Mouse (Mus musculus): ENCODE measurements at regions not wholly inside any gene's neighbourhood (a gene's known extent, or its start where the extent isn't known, plus 50 kb on each side); places are given as distances from the start of the nearest gene placed in this dataset.

DNA sequence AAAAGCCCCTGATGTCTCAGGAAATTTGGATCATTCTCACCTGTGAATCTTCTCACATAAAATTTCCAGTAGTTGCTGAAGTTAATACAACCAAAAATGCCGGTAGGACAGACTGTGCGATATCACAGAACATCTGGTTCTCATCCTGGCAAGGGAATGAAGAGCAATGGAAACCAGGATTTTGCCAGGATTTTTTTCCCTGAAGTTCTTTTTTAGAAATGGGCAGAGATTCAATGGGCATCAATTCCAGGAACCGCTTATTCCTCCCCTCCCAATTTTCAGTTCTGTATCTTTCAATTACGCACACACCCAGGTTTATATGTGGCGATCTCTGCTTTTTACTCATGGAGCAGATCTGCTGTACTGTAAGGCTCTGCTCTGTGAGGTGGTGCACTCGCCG lies 496.3 kb downstream of the Etnk1 start:
- no peak for TF ChIP-seq MYOD1 (IDR thresholded peaks at IDR 0.05; ENCODE audit: control insufficient read depth, insufficient read length, low read depth)
- TF ChIP-seq CTCF (IDR thresholded peaks at IDR 0.05; ENCODE audit: control insufficient read depth, insufficient read depth, insufficient read length): no peak
- TF ChIP-seq MYOG (IDR thresholded peaks at IDR 0.05; ENCODE audit: control insufficient read depth, extremely low read depth, insufficient read length): no peak
- no peak for TF ChIP-seq USF1 (IDR thresholded peaks at IDR 0.05; ENCODE audit: low read depth)
- TF ChIP-seq MAX (IDR thresholded peaks at IDR 0.05): no peak
- TF ChIP-seq CEBPB (IDR thresholded peaks at IDR 0.05; ENCODE audit: low read depth): no peak
- TF ChIP-seq FOSL1 (IDR thresholded peaks at IDR 0.05; ENCODE audit: insufficient read depth, low read length, poor library complexity, severe bottlenecking): no peak
